Mouse (Mus musculus) heart, adult 11 months (tissue): ENCODE data around the gene Mmp3.
"Not testable (repeated sequence)": the region's sequence is repeated elsewhere in the genome, so short reads cannot be mapped to it uniquely, and the experiment has no call there.

Experiments used
- DNase-seq: peaks from one replicate; pipeline ENCODE4 v3.0.0; 2022

Gene Mmp3

DNA sequence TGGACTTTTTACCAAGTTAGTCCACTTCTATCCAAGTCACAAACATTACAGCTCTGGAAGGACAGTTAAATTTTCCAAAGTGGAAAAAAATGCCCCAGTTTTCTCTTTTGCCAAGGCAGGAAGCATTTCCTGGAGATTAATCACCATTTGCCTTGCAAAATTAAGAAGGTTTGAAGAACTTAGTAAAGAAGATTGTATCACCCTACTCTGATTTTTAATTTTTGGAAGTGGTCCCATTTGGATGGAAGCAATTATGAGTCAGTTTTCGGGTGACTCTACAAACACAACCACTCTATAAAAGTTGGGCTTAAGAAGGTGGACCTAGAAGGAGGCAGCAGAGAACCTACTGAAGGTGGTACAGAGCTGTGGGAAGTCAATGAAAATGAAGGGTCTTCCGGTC, at the start of gene Mmp3:
TSS of gene Mmp3 (plus strand) at position 301 of the 400 bp plus-strand sequence.
- DNase-seq = no peak

DNA sequence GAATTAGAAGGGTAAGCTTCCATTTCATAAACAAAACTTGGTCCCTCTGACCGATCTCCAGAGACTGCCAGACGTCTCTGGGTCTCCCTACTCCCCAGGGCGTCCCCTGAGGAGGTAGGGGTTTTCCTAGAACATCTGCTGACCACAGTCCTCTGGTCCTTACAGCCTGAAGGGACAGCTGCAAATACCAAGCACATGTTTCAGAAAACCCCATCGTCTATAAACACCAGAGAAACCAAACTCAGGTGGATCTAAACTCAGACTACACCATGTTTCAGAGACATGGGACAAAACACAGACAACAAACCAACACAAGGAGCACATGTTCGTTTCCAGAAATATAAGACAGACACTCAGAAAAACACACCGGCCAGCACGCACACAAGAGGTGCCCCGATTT, 49.1 kb upstream of the Mmp3 start:
- DNase-seq = not testable (repeated sequence)

DNA sequence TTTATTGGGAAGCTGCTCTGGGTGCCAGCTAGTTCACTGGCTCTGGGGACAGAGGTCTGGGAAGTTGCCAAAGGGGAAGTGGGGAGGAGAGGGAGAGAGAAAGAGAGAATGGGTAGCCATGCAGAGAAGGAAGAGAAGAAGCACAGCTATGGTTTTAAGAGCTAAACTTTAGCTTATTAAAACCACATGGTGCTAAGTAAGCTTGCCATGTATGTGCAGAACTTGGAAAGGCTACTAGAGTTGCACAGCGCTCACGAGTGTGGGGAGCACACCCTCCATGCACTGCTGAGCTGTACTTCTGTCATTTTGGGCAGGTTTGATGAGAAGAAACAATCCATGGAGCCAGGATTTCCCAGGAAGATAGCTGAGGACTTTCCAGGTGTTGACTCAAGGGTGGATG, 7.7 kb downstream of the Mmp3 start:
- DNase-seq = no peak

DNA sequence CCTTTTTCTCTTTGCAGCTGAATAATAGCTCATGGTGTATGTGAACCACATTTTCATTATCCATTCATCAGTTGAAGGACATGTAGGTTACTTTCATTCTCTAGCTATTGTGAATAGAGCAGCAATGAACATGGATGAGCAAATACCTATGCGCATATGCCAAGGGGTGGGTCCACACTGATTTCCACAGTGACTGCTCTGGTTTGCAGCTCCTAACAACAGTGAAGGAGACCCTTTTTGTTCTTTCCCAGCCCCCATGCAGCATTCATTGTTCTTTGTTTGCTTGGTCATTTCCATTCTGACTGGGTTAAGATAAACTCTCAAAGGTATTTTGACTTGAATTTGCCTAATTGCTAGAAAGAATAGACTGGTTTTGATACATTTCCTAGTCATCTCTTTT, 24.6 kb downstream of the Mmp3 start:
- DNase-seq = peak; percentile 62

DNA sequence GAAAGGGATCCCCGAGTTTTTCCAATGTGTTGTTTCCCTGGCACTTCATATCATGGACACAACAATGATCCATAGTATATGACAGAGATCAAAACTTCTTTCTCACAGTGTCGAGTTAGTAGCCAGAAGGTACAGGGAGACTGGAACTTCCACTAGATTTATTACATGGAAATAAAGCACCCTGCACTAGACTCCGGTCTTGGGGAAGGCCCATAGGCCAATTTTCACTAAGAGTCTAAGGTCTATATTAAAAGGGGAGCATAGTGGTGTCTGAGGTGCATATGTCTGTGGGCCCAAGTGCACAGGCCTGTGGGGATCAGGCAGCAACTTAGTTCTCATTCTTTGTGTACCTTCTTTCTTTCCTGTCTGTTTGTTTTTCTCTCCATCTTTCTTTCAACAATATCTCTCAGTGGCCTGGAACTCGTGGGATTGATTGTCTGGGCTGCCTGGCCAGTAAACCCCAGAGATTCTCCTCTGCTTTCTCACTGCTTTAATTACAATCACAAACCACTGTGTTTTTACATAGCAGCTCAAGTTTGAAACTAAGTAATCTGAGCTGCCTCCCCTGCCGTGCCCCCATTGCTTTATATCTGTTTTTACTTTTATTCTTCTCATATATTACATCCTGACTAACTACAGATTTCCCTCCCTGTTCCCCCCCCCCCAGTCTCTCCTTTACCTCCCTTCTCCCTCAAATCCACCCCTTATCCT, 38.2 kb downstream of the Mmp3 start:
- DNase-seq = no peak

DNA sequence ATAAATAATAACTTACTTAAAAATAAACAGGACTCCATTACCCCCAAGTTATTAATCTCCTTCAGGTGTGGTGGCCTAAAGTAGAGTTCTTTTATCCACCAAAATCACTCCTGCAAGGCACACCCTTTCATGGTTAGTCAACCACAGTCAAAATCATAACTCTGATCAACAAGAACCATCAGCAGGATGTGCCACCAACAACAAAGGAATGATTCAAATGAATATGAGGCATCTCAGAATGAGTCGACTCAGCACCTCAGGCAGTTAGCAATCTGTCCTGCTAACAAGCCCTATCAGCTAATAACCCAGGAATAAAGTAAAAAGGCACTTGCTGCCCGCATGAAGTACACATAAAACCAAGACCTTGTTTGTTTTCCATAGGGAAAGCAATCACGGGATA, 55.5 kb downstream of the Mmp3 start:
- no peak for DNase-seq

DNA sequence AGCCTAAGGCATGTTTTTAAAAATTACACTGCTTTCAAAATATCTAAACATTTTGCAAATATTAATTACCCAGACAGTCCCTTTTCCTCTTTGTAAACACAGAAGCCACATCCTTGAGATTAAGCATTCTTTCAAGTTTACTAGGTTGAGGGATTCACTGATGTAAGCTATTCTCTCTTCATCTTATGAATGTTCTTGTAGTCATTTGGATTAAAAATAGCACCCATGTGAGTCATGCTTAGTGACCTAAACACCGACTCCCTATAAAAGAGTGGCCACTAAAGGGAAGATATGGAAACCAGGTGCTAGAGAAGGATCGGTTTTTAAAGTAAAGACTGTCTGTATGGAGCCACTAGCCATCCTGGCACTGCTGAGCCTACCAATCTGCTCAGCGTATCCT, 56.4 kb downstream of the Mmp3 start, which contains the start of gene Mmp10:
TSS of gene Mmp10 (plus strand) at position 302 of the 400 bp plus-strand sequence.
- DNase-seq = no peak
